Mouse (Mus musculus) kidney, adult 18-20 months (tissue): Measurements from ENCODE around the gene Unc13a.
"Not testable (repeated sequence)": the region's sequence is repeated elsewhere in the genome, so short reads cannot be mapped to it uniquely, and the experiment has no call there.

Experiments used
- DNase-seq: peaks from one replicate; pipeline ENCODE4 v3.0.0; 2021

Unc13a gene

GRCm38 (mm10) chr8:71671549-71671965, at the start of gene Unc13a:
Gene Unc13a, minus strand, starts transcription at chr8:71671757.
- peak; percentile 91 for DNase-seq

GRCm38 (mm10) chr8:71719928-71720457, 48.4 kb upstream of the Unc13a start:
- no peak for DNase-seq

- no peak for DNase-seq
Observed at GRCm38 (mm10) chr8:71719218-71719617, 47.7 kb upstream of the Unc13a start.

- no peak for DNase-seq
Observed at GRCm38 (mm10) chr8:71718252-71718651, 46.7 kb upstream of the Unc13a start.

GRCm38 (mm10) chr8:71717096-71717495, 45.5 kb upstream of the Unc13a start:
- no peak for DNase-seq

GRCm38 (mm10) chr8:71716561-71717053, 45.0 kb upstream of the Unc13a start:
- DNase-seq, result no peak

GRCm38 (mm10) chr8:71715531-71715930, 44.0 kb upstream of the Unc13a start:
- DNase-seq, result no peak

- no peak for DNase-seq
Observed at GRCm38 (mm10) chr8:71711574-71711973, 40.0 kb upstream of the Unc13a start.

- peak; percentile 86 for DNase-seq
Observed at GRCm38 (mm10) chr8:71709800-71710446, 38.4 kb upstream of the Unc13a start.

- DNase-seq, result no peak
Observed at GRCm38 (mm10) chr8:71709134-71709799, 37.7 kb upstream of the Unc13a start.

GRCm38 (mm10) chr8:71707874-71708273, 36.3 kb upstream of the Unc13a start:
- DNase-seq, result peak; percentile 45

- DNase-seq, result not testable (repeated sequence)
Observed at GRCm38 (mm10) chr8:71703400-71703799, 31.8 kb upstream of the Unc13a start.

- DNase-seq, result no peak
Observed at GRCm38 (mm10) chr8:71702923-71703322, 31.4 kb upstream of the Unc13a start.

GRCm38 (mm10) chr8:71702087-71702432, 30.5 kb upstream of the Unc13a start:
- DNase-seq, result no peak

GRCm38 (mm10) chr8:71701414-71702086, 30.0 kb upstream of the Unc13a start, which contains the start of gene B3gnt3:
Gene B3gnt3, minus strand, starts transcription at chr8:71701789.
- DNase-seq, result no peak

- no peak for DNase-seq
Observed at GRCm38 (mm10) chr8:71700493-71701269, 29.1 kb upstream of the Unc13a start.

GRCm38 (mm10) chr8:71695456-71695855, 23.9 kb upstream of the Unc13a start:
- not testable (repeated sequence) for DNase-seq

- no peak for DNase-seq
Observed at GRCm38 (mm10) chr8:71693166-71694041, 21.8 kb upstream of the Unc13a start.

GRCm38 (mm10) chr8:71692509-71692908, 21.0 kb upstream of the Unc13a start:
- no peak for DNase-seq

- no peak for DNase-seq
Observed at GRCm38 (mm10) chr8:71689028-71689427, 17.5 kb upstream of the Unc13a start, which contains the start of gene Insl3. Gene Insl3, plus strand, starts transcription at chr8:71689214.

- DNase-seq, result no peak
Observed at GRCm38 (mm10) chr8:71687616-71688015, 16.1 kb upstream of the Unc13a start.
